Mouse (Mus musculus): Measurements from ENCODE around the gene Bdnf. TPM values are rescaled to one million over a fixed set of nuclear protein-coding genes. Genes with fewer than 3 reads are reported as not detected.

Gene Bdnf
- total RNA-seq, 2 experiments from 2014 or later: 28.5 to 35.0 TPM

DNA sequence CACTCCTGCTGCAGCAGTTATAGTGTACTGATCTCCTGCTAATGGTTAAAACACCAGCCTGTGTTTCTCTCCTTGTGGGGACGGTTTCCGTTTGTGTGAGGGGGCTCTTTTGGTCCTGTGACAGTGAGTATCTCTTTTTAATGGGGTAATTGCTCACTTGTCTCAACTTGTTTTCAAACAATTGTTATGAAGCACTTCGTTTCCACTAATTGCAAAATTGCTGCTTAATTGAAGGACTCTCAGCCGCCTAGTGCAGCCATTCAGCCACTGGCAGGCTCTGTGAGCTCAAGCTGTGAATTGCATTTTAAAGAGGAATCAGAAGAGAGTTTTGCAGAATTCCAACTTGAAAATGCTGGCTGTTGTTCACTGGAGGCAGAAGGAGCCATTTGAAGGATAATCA, 22.7 kb downstream of the Bdnf start:
- intact Hi-C loops (cut with DNase I): loop anchor here (10.0 kb wide), 1 partner anchor 1592 kb away; no protein-coding TSS in a partner anchor
- no peak for DNase-seq (ENCODE audit: low spot score in 2 of 2)

DNA sequence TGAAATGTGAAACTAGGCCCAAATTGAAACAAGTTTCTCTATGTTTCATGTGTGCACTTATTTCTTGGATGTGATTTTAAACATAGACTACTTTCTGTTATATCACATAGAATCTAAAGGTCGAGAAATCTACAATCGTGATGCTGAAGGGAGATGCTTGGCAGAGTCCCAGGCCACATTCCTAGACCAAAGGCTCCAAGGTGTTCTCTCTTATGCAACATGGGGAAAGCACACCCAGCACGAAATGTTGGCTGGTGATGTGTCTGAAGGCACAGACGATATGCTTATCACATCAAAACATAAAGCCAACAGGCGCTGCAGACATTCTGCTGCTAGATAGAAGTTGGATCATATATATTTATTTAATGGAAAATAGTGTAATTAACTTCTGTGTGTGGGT, 25.8 kb downstream of the Bdnf start:
- DNase-seq (ENCODE audit: low spot score in 2 of 2): no peak
- intact Hi-C loops (cut with DNase I): no loop called here

DNA sequence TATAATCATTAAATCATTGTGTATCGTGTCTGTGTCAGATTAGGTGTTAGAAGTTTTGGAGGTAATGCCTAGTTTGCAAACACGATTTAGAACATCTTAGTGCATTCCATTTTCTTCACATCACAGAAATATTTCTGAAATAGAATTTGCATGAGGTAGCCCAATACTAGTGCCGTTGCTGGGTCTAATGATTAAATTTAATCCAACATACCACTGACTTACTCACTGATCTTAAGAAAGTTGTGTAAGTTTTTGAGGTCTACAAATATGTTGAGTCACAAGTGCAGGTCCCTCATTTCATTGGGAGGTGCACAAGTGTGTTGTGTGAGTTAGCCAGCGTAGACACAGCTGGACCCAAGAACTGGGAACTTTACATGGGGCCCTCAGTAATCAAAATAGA, 29.1 kb downstream of the Bdnf start:
- intact Hi-C loops (cut with DNase I): no loop called here
- no peak for DNase-seq (ENCODE audit: low spot score in 2 of 2)

DNA sequence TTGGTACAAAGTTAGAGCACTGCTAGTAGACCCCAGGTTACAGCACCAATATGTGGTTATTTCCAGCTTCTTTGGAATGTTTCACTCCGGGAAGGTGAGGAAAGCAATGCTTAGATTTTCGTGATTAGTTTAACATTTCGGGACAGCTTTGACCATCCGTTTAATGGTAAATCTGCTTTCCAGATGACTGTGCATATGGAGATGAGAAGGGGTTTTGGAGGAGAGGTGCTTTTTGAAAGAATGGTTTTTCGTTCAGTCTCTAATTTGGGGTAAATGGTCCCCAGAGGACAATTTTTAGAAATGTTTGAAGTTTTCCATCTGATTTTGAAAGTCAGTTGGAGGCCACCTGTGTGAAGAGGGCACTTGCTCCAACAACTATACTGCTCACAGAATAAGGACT, 29.6 kb downstream of the Bdnf start:
- intact Hi-C loops (cut with DNase I): no loop called here
- DNase-seq (ENCODE audit: low spot score in 2 of 2): no peak

DNA sequence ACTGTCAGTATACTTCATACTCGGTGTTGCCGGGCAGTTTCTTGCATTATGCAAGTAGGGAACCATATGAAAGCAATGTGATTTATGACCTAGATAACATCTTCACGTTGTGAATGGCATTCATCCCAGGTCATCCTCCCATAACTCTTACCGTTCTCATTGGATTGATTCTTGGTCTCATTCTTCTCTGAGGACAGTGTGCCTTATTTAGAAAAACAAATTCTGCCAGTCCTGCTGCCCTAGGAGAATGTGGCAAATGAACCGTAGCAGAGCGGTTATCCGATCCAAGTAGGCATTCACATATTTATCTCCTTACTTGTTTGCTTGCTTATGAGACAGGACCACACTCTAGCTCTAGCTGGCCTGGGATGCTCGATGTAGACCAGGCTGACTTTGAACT, 32.0 kb downstream of the Bdnf start:
- no peak for DNase-seq (ENCODE audit: low spot score in 2 of 2)
- intact Hi-C loops (cut with DNase I): no loop called here

DNA sequence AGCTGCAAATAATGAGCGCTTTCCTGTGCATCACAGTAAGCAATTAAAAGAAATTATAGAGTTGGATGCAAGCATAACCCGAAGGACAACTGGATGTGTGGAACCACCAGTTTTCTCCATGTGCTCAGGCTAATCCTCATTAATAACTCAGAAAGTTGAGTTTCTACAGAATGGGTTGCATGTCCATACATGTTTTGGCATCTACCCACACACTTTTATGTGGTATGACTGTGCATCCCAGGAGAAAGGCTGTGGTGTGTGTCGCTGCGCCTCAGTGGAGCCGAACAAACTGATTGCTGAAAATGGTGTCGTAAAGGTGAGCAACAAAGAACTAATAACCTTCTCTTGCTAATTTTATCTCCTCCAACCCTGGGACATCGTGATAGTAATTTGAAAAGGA, 34.8 kb downstream of the Bdnf start:
- DNase-seq (ENCODE audit: low spot score in 2 of 2): no peak
- intact Hi-C loops (cut with DNase I): no loop called here

DNA sequence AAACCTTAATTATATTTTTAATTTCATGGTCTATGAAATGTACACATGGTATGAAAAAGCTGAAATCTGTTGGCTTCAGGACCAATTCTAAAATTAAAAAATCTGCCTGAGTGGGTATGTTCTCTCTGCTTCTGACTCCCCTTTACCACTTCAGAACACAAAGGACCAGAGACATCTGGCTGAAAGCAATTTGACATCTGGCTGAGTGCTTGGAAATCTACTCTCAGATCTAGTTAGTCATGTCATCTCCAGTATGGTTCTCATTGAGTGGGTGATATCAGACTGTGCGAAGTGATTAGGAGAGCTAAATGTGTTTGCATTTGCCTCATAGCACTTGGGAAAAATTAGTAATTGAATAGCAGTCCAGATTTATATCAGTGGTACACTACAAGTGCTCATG, 36.5 kb downstream of the Bdnf start:
- DNase-seq (ENCODE audit: low spot score in 2 of 2): peak in 1 of 2 experiments; percentile 11
- intact Hi-C loops (cut with DNase I): no loop called here

DNA sequence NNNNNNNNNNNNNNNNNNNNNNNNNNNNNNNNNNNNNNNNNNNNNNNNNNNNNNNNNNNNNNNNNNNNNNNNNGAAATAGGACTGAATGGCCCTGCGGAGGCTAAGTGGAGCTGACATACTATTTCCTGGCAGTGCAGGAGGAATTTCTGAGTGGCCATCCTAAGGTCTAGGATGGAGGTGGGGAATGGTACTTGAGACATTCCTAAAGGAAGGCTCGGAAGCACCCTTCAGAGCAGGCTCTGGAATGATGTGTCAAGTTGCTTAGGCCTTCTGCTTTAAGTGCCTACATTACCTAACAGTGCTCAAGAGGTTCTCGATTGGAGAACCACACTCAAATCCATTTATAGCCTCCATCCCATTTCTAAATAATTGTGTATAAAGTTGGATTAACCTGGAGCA, 50.8 kb downstream of the Bdnf start:
- no peak for DNase-seq (ENCODE audit: low spot score in 2 of 2)
- intact Hi-C loops (cut with DNase I): no loop called here

DNA sequence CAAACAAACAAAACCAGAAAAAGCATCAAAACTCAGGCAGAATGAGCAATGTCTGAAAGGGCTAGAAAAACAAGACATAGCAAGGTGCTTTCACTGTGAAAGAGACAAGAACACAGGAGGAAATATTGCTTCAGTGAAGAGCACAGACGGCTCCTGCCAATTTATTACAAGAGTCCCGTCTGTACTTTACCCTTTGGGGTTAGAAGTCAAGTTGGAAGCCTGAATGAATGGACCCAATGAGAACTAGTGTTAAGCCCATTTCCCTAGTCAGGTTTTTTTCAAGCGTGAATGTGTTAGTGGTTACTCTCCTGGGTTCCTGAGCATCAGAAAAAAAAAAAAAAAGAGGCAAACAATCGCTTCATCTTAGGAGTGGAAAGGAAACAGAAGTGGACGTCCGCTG, 51.3 kb downstream of the Bdnf start:
- no peak for DNase-seq (ENCODE audit: low spot score in 2 of 2)
- intact Hi-C loops (cut with DNase I): no loop called here

DNA sequence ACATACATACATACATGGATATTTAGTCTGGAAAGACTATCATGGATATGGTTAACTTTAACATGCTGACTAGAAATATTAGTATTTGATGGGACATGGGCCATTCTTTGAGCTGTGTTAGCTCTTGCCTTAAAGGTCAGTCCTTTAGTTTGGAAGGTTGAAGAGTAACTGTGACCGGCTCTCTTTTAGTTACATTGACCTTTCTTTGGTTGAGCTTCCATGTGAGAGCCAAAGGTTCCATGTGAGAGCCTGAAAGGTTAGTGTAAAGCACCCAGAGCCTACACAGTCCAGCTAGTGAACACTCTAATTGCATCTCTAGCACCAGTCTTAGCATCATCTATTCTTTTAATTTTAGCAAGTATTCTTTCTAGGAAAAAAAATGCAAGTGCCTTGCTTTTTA, 54.7 kb downstream of the Bdnf start:
- intact Hi-C loops (cut with DNase I): no loop called here
- DNase-seq (ENCODE audit: low spot score in 2 of 2): no peak

DNA sequence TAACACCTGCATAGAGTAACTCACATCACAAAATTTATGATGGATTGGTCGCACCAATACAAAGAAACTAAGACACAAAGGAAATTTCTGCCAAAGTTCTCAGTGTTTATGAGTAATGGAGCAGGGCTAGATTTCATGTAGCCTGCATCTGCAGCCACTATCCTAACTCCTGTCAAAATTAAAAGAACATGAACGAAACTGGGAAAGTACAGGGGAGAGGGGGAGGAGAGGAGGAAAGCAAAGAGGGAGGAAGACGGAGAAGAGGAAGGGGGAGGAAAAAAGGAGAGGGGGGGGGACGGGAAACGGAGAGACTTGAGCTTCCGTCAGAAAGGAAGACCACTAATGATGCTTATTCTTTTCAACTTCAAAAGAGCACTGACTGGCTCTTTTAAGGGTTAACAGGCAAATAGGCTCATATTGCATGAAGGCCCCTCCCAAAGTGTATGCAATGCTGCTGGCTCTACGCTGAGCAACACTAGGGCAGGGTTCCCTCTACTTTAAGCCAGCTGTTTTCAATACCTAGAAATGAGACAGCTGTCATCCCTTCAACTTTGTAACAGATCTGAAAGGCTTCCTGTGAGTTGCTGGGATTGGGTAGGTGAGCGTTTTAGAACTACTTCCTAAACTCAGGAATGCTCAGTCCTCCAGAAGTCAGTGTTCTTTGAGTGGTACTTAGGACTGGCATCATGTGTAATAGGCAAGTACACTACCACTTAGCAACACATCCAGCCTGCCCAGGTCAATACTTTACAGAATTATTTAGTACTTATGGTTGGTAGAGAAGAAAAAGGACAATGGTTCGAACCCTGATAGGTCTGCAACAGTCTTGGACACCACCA, 58.9 kb downstream of the Bdnf start:
- intact Hi-C loops (cut with DNase I): no loop called here
- no peak for DNase-seq (ENCODE audit: low spot score in 2 of 2)

DNA sequence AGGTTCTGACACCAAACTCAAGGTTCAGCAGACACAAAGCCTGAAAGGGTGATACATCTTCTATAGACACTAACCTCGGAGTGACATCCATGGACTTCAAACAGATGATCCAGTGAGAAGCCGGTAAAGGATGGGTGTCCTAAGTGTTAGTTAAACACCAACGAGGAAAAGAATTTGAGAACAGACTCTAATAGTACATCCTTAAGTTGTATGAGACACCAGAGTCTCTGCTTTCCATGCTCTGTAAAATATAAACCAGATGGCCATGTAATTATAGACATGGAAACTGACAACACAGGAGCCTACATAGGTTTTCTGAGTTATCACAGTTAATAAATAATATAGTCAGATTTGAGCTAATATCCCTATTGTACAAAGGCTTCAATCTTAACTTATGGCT, 59.7 kb downstream of the Bdnf start:
- intact Hi-C loops (cut with DNase I): no loop called here
- no peak for DNase-seq (ENCODE audit: low spot score in 2 of 2)

DNA sequence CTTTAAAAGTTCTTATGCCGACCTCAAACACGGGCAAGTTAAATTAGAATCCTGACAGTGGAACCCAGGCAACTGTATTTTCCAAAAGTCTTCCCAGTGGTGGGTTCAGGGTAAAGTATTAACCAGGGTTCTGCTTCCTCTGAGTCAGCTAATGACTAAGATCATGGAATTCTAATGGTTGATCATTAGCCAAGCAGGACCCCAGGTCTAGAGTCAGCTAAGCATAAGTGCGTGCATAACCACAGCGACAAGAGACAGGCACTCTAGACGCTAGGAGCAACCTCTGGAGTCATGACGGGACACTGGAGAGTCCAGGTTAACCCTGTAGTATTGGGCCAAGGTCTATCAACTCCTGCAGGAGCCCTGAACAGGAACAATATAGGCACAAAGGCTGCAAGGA, 60.2 kb downstream of the Bdnf start:
- no peak for DNase-seq (ENCODE audit: low spot score in 2 of 2)
- intact Hi-C loops (cut with DNase I): no loop called here

DNA sequence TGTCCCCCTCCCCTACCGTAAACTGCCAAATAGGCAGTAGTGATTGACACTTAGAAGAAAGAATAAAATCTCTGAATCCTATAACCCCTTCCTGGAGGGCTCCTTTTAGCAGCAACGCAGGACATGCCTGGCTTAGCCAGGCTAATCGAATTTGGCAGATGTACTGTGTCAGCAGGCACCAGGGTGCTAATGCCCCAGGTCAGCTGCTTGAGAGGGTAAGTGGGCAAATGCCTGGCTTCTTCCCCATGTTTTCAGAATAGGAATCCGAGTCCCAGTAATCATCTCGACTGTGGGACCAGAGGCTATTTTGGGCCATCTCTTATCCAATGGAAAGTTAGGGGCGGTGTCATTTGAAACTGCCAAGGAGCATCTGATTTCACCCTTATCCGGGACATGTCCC, 60.8 kb downstream of the Bdnf start:
- DNase-seq (ENCODE audit: low spot score in 2 of 2): no peak
- intact Hi-C loops (cut with DNase I): no loop called here

DNA sequence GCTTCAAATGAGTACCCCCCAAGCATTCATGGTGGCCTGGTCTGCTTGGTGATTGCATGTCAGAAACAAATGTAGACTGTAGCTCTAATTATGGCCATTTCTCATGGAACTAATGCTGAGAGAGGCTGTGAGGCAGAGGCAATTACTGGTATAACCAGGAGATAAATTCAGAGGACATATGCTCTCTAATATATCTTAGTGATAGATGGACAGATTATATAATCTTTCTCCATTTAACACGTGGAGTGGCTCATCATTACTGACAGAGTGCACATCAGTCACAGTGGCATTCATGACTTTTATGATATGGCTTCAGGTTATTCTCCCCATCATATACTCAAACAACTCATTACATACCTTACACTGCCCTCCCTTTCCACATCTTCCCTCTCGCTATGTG, 61.8 kb downstream of the Bdnf start:
- intact Hi-C loops (cut with DNase I): no loop called here
- DNase-seq (ENCODE audit: low spot score in 2 of 2): no peak

DNA sequence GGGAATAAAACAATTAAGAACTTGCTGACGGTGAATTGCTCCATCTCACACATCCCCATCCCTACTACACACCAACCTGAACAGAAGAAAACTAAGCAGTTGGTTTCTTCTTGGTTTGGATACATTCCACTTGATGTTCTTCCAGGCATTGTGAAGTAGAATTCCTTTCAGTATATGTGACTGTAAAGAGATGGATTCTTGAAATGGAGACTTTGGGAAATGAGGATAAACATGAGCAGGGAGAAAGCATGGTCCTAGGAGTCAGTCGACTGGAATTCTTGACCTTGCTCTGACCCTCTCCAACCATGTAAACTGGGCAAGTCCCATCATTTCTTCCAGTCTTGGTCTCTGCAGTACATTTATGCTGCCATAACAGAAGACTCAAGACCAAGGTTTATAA, 63.8 kb downstream of the Bdnf start:
- no peak for DNase-seq (ENCODE audit: low spot score in 2 of 2)
- intact Hi-C loops (cut with DNase I): no loop called here

DNA sequence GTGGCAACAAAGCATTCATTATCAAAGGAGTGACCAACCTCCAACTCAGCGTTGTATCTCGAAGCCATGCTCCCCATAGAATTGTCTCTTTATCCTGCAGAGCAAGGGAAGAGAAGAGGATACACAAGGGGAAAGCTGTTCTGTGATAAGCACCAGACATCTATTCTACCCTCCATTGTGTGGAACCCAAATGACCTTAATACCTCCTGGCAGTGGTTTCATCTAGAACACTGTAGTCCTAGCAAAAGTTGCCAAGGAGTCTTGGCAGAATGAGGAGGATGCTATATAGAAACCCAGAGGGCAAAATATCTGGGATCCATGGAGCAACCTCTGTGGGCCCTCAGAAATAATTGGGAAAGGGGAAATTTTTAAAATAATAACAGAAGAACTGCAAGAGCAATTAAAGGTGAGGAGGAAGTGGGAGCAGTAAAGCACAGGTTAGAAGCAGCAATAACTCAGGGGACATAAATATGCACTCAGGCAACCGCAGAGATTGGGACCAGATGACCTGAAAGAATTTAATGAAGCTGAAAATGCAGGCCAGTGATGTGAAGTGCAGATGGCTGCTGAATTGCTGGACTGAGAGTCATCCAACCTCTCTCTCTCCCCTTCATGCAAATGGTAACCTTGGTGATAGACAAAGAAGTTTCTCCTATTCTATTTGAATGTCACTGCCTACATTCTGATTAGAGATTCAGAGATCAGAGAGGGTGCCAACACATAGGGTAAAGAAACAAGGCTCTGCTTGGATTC, 68.9 kb downstream of the Bdnf start:
- intact Hi-C loops (cut with DNase I): no loop called here
- no peak for DNase-seq (ENCODE audit: low spot score in 2 of 2)

DNA sequence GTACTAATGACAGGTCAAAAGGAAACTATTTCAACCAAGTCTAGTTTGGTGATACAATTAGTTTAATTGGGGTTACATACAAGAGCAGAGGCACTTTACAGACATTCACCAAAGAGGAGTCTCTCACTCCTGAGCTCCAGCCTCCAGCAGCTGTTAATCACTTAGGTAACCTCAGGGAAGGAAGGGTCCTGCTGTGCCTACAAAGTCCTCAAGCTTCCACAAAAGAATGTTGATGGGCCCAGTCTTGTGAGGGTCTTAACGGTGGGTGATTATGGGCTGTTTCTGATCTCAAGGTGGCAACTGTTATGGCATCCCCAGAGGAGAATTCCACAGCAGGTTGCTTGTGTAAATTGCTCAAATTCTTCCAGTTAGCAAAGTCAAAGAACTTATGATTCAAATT, 71.7 kb downstream of the Bdnf start:
- intact Hi-C loops (cut with DNase I): no loop called here
- DNase-seq (ENCODE audit: low spot score in 2 of 2): no peak

DNA sequence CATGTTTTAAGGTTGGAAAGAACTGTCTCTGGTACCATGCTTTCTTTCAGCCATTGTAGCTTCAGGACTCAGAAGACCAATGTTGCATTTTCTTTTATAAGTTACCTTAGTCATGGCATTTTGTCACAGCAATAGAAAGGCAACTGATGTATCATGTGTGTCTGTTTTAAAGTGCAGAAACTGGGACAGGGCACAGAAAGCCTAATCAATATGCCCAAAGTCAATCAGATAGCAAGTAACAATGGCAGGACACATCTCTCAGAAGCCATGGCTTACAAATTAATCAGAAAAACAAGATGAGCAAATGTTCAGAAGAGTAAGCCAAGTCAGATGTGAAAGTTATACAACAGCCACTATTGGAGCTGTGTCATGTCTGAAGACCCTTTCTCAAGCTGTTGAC, 73.9 kb downstream of the Bdnf start:
- intact Hi-C loops (cut with DNase I): no loop called here
- no peak for DNase-seq (ENCODE audit: low spot score in 2 of 2)

DNA sequence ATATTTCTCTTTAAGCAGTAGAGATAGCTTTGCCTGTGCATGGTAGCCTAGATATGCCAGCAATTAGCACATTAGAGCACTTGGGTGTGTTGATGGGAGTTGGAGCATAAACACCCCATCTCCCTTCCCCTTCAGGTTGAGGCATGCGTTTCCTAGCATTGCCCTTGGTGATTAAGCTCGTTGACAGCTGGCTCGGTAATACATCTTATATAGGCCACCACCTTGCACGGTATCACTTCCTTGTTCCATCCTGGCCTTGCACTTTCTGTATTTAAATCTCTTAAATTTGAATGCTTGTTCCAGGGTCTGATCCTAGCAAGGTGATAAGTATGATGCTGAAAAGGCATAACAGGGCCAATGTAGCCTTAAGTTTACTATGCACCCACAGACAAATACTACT, 74.3 kb downstream of the Bdnf start:
- intact Hi-C loops (cut with DNase I): no loop called here
- DNase-seq (ENCODE audit: low spot score in 2 of 2): no peak

DNA sequence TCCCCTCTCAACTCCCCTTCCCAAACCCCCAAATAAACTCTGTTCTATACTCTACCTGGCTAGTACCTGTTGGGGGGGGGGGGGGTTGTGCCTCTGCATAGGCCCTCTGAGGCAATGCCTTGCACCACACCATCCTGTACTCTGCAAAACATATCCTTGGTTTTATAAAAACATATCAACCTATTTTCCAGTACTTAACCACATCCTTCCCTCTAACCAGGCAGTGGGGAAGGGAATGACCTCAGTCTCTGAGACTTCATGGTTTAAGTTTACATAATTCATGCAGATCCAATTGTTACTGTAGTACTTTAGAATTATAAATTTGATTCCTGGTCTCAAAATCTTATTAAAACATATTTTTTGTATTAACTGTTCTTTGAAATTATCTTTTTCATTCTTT, 75.5 kb downstream of the Bdnf start:
- DNase-seq (ENCODE audit: low spot score in 2 of 2): no peak
- intact Hi-C loops (cut with DNase I): no loop called here
